Mouse (Mus musculus) myocyte (in vitro differentiated cells): ENCODE results near the gene Defb9.
"Not testable (repeated sequence)": the region's sequence is repeated elsewhere in the genome, so short reads cannot be mapped to it uniquely, and the experiment has no call there.

Experiments
- CEBPB ChIP-seq: IDR thresholded peaks from 2 replicates; pipeline ENCODE4 v1.6.1; 2011; ENCODE audit warnings: mild to moderate bottlenecking, moderate library complexity; ENCODE audit not compliant: poor library complexity, insufficient read depth, severe bottlenecking
- MAX ChIP-seq: IDR thresholded peaks from one replicate; pipeline ENCODE4 v1.6.1; 2011; ENCODE audit warnings: low read depth, mild to moderate bottlenecking, control low read depth
- POLR2A ChIP-seq: IDR thresholded peaks from one replicate; pipeline ENCODE4 v1.6.1; 2011; ENCODE audit warnings: low read depth, mild to moderate bottlenecking, control low read depth, moderate library complexity; ENCODE audit not compliant: insufficient read length
- POLR2AphosphoS2 ChIP-seq: IDR thresholded peaks from one replicate; pipeline ENCODE4 v1.6.1; 2011; ENCODE audit warnings: low read depth, control low read depth; ENCODE audit not compliant: insufficient read length
- SRF ChIP-seq: IDR thresholded peaks from one replicate; pipeline ENCODE4 v1.6.1; 2011; ENCODE audit warnings: low read depth; ENCODE audit not compliant: control insufficient read depth, insufficient read length
- TCF12 ChIP-seq: IDR thresholded peaks from one replicate; pipeline ENCODE4 v1.6.1; 2011; ENCODE audit warnings: mild to moderate bottlenecking, control low read depth; ENCODE audit not compliant: poor library complexity, insufficient read depth, severe bottlenecking
- TCF3 ChIP-seq: IDR thresholded peaks from one replicate; pipeline ENCODE4 v1.6.1; 2011; ENCODE audit warnings: low read depth, control low read depth; ENCODE audit not compliant: insufficient read length

DNA sequence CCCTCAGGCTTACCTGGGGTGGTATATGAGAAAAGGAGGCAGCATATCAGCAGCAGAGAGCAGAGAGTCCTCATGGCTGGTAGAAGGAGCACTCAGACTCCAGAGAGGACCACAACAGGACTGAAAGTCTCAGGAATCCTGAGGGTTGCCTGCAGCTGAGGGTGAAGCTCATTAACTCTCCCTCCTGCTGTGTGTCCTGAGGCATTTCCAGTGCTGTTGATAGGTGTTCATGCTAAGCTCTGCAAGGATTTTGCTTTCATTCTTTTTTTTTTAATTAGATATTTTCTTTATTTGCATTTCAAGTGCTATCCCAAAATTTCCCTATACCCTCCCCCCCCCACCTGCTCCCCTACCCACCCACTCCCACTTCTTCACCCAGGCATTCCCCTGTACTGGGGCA is at the start of gene Defb9:
- TF ChIP-seq POLR2A, TCF12, TCF3, POLR2AphosphoS2, SRF, CEBPB, MAX: not testable (repeated sequence)
